Mouse (Mus musculus): ENCODE data around the gene Mkrn1.

DNA sequence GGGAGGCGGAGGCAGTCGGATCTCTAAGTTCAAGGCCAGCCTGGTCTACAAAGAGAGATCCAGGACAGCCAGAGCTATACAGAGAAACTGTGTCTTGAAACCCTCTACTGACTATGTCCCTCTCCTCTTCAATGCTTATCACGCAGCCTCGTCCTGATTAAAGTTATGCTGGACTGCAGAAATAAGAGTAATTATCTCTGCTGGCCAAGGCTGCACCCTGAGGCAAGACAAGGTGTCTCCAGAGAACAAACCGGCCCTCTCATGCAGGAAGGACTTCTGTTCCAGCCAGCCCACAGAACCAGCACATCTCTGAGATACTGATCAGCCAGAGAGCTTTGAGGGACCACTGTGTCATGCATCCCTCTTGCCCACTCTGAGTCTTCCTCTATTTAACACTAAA, 15.6 kb upstream of the Mkrn1 start:
- TF ChIP-seq CTCF (IDR thresholded peaks at IDR 0.05; ENCODE audit: low read depth) (no peak), EP300 (IDR thresholded peaks at IDR 0.05; ENCODE audit: low read depth) (no peak)
